Mouse (Mus musculus) forebrain, embryonic 10.5 days (tissue): ENCODE measurements around the gene Mroh2b. TPM values are rescaled to one million over a fixed set of nuclear protein-coding genes. Genes with fewer than 3 reads are reported as not detected.

Experiments used
- DNase-seq: peaks from one replicate; pipeline ENCODE4 v3.0.0-alpha.2; 2017; ENCODE audit warnings: low spot score; ENCODE audit errors: extremely low spot score
- H3K27ac ChIP-seq: fragments of 300-500 bp; sonication (generic); 2 replicates; pipeline ENCODE4 v1.5.1; 2016; ENCODE audit warnings: mild to moderate bottlenecking
- H3K27me3 ChIP-seq: fragments of 300-500 bp; sonication (generic); 2 replicates; pipeline ENCODE4 v1.6.1; 2016; ENCODE audit warnings: mild to moderate bottlenecking; ENCODE audit not compliant: poor library complexity, severe bottlenecking
- H3K36me3 ChIP-seq: fragments of 300-500 bp; sonication (generic); replicated peaks from 2 replicates; pipeline ENCODE4 v1.6.1; 2016; ENCODE audit warnings: mild to moderate bottlenecking, moderate library complexity
- H3K4me1 ChIP-seq: fragments of 300-500 bp; sonication (generic); 2 replicates; pipeline ENCODE4 v1.6.1; 2016
- H3K4me3 ChIP-seq: fragments of 300-500 bp; sonication (generic); 2 replicates; pipeline ENCODE4 v1.5.1; 2016; ENCODE audit warnings: mild to moderate bottlenecking, moderate library complexity
- H3K9me3 ChIP-seq: fragments of 300-500 bp; sonication (generic); 2 replicates; pipeline ENCODE4 v1.6.1; 2016; ENCODE audit warnings: mild to moderate bottlenecking, moderate library complexity
- WGBS: fragments of 180-500 bp; shearing (Covaris S2); methylation state at CpG from one replicate; pipeline ENCODE4 v1.1.7; 2016; 5-methylcytosine and 5-hydroxymethylcytosine counted together
- polyA plus RNA-seq: library from polyadenylated mRNA; unstranded; fragments of >200 nt; fragmentation: Nextera tagmentation; extraction: Ambion mirVana; gene quantifications from 2 replicates; pipeline ENCODE4 v1.2.1, GENCODE M21; 2016

Gene Mroh2b
- polyA plus RNA-seq, result not detected in 2 replicates

DNA sequence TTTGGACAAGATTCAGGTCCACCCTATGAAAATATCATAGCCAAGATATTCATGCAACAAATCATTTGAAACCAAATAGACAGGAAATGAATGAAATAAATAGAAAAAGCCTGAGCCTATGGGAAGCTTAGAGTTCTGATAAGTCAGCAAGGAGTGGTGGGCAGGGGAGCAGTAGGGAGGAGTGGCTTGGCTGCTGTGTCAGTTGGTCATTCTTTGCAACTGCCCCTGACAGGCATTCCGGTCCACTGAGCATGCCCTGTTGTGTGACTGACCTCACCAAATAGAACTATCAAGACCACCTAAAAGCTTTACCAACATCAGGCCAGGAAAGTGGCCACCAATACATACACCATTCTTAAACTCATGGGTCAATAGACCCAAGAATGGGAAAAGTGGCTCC, at the start of gene Mroh2b:
Gene Mroh2b, plus strand, starts transcription at position 301 of the 400 bp plus-strand sequence.
- H3K27me3 ChIP-seq, result no peaks in the 10 kb centered on the region
- H3K4me1 ChIP-seq, result peaks cover 5% of the 10 kb centered on the region; the same call in 1 of the 2 replicates
- no peaks in the 10 kb centered on the region for H3K9me3 ChIP-seq
- WGBS, result 90% methylated on average over 1 of the region's 1 CpGs
- no peak for DNase-seq
- H3K4me3 ChIP-seq, result no peak within 1 kb of the TSS
- no peaks in the 10 kb centered on the region for H3K36me3 ChIP-seq
- no peak within 1 kb of the TSS for H3K27ac ChIP-seq

DNA sequence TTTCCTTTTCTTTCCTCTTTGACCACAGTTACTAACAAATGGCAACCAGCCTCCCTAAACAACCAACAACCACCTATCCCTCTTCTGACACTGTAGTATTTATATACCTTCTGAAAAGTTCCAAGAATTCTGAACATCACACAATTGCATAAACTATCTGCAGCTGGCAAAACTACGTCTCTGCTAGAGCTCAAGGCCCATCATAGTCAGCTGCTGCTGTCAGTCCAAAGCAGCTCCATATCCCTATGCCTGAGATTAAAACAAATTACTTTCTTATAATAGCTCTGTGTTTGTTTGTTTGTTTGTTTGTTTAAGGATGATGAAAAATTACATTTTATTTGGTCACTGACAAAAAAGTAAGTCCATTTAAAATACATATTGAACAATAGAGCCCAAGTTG, 48.5 kb upstream of the Mroh2b start:
- 94% methylated on average over 1 of the region's 1 CpGs for whole genome bisulfite sequencing
- H3K4me1 ChIP-seq, result no peaks in the 10 kb centered on the region
- no peaks in the 10 kb centered on the region for H3K36me3 ChIP-seq
- H3K27ac ChIP-seq, result no peak overlapping the region
- H3K4me3 ChIP-seq, result no peak overlapping the region
- DNase-seq, result no peak
- H3K27me3 ChIP-seq, result no peaks in the 10 kb centered on the region
- H3K9me3 ChIP-seq, result no peaks in the 10 kb centered on the region

DNA sequence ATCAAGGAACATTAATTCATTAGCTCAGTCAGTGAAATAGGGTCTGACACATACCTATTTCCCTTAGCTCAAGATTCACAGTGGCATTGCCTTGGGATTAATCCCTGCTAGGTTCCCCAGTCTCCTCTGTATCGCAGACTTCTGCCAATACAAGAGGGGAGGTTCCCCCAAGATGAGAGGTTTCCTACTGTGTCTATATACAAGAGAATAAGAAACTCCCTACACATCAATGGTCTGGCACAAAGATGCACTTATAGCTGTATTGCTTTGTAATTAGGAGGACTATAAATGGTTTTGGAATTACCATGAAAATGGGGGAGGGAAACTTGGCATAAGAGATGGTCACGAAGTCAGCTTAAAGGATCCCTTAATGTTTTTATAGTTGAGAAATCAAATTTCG, 3.6 kb upstream of the Mroh2b start:
- WGBS, result 46% methylated on average over 3 of the region's 3 CpGs
- Histone ChIP-seq H3K4me3 (no peak overlapping the region), H3K36me3 (no peaks in the 10 kb centered on the region), H3K4me1 (peaks cover 5% of the 10 kb centered on the region; the same call in 1 of the 2 replicates), H3K27ac (no peak overlapping the region), H3K27me3 (no peaks in the 10 kb centered on the region), H3K9me3 (no peaks in the 10 kb centered on the region)
- DNase-seq, result no peak

DNA sequence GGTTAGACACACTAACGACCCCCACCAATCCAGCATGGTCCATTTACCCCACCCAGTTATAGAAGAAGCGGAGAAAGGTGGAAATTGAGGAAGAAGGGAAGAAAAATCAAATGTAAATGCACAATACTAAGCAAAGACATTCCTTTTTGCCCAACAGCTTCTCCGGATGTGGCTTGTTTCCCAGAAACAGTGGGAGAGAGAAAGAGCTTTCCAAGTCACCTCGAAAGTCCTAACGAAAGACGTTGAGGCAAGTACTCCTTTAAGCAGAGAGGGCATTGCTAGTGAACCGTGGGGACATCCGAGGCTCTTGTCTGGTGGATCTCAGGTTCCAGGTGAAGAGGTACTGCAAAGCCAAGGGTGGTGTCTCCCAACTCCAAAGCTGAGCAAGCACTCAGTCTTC, 36.2 kb downstream of the Mroh2b start:
- Histone ChIP-seq H3K9me3 (no peaks in the 10 kb centered on the region), H3K36me3 (no peaks in the 10 kb centered on the region), H3K4me1 (no peaks in the 10 kb centered on the region), H3K4me3 (no peak overlapping the region), H3K27me3 (no peaks in the 10 kb centered on the region), H3K27ac (no peak overlapping the region)
- no peak for DNase-seq
- 93% methylated on average over 8 of the region's 8 CpGs for WGBS

DNA sequence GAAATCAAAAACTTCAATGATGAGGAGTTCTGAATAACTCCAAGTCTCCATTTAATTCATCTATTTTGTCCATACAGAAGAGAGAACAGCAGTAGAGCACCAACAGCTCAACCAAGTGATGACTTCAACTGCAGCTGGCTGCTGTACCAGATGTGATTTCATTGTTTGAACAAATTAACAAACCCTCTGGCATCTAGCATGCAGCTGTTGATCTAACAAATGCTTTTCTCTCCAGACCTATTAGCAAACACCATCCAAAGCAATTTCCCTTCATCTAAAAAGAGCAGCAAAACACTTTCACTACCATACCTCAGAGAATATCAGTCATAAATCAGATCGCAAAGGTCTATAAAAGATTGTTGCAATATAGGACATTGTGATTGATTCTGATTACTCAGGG, 74.8 kb downstream of the Mroh2b start:
- WGBS, result 90% methylated on average over 1 of the region's 1 CpGs
- no peaks in the 10 kb centered on the region for H3K36me3 ChIP-seq
- no peaks in the 10 kb centered on the region for H3K9me3 ChIP-seq

DNA sequence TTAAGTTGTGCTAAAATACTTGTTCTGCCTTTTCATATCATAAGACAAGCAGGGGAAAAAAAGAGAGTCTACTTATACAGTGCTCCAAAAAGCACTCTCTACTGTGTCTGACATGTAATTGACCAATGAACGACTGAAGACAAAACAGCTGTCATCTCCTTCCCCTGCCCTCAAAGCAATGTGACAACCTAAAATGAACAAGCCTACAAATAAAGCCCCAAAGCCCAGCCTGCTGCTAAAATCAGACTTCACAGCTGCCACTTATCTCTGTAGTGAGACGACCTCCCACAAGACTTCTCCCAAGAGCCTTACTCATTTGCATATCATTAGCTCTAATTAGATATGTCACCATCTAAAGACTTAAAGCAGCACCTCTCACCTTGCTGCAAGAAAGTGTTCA, 104.4 kb downstream of the Mroh2b start:
- WGBS, result 58% methylated on average over 2 of the region's 2 CpGs
- no peaks in the 10 kb centered on the region for H3K9me3 ChIP-seq

More for the DNA sequence above, 74.8 kb downstream of the Mroh2b start:
- no peaks in the 10 kb centered on the region for H3K27me3 ChIP-seq
- no peak for DNase-seq
- H3K4me1 ChIP-seq, result no peaks in the 10 kb centered on the region
- H3K27ac ChIP-seq, result no peak overlapping the region
- no peak overlapping the region for H3K4me3 ChIP-seq

DNA sequence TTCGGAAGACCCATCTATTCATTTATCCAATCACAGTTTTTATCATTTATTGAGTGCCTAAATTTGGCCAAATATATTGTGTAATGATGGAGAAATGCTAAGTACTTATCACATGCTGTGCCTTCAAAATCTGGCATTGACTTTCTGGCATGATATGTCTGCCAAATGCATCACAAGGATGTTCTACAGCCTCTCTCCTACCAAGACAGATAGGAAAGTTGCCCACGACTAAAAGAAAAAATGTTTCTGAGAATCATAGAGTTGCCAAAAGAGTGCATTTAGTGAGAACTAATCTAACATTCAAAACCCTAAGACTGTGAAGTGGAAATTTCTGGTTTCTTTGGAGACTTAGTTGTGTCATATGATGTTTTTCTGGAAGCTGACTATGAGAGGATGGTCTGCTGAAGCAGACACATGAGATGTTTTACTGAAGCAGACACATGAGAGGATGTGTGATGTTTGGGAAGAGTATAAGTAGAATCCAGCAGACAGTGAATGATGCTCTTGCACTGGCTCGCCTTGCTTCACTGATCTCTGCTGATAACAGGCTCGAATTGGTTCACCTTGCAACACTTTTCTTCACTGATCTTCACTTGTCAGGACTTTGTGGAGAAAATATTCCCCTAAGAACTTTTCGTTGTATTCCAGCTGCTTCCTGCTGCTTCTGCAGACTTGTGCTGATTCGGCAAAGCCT, 105.1 kb downstream of the Mroh2b start:
- Histone ChIP-seq H3K27ac (no peak overlapping the region), H3K4me1 (no peaks in the 10 kb centered on the region), H3K9me3 (no peaks in the 10 kb centered on the region), H3K36me3 (no peaks in the 10 kb centered on the region), H3K4me3 (no peak overlapping the region), H3K27me3 (no peaks in the 10 kb centered on the region)
- no peak for DNase-seq
- WGBS, result 85% methylated on average over 6 of the region's 6 CpGs

More for the DNA sequence above, 104.4 kb downstream of the Mroh2b start:
- no peaks in the 10 kb centered on the region for H3K4me1 ChIP-seq
- no peak for DNase-seq
- H3K27ac ChIP-seq, result no peak overlapping the region
- no peaks in the 10 kb centered on the region for H3K36me3 ChIP-seq
- H3K4me3 ChIP-seq, result no peak overlapping the region
- H3K27me3 ChIP-seq, result no peaks in the 10 kb centered on the region

DNA sequence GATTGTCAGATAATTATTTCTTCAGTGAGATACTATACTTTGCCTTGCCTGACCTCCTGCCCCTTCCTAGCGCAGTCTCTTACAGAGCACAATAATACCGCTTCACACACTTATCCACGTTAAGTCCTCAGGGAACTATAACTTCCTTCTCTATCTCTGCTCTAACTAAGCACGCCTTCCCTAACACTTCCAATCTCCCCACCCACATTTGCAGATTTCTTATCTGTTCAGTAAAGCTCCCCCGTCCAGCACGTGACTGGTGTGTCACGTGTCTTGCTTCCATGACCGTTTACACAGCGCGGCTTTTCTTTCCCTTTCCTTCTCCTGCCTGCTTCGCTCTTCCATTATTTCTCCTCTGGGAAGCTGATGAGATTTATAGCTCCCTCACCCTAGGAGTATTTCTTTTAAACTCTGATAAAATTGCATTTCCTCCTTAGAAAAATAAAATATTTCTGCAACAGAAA, 111.1 kb downstream of the Mroh2b start:
- H3K4me1 ChIP-seq, result no peaks in the 10 kb centered on the region
- 87% methylated on average over 11 of the region's 11 CpGs for WGBS
- no peaks in the 10 kb centered on the region for H3K36me3 ChIP-seq
- no peak overlapping the region for H3K27ac ChIP-seq
- no peak overlapping the region for H3K4me3 ChIP-seq
- no peaks in the 10 kb centered on the region for H3K9me3 ChIP-seq
- DNase-seq, result no peak
- no peaks in the 10 kb centered on the region for H3K27me3 ChIP-seq

Other genes starting within 250 kb of the Mroh2b start
- gene C6, start 171.6 kb upstream of the Mroh2b start, polyA plus RNA-seq, result not detected in 2 replicates
- not detected in 2 replicates for gene C7, start 165.0 kb downstream of the Mroh2b start, polyA plus RNA-seq
- 0.84 and 1.2 TPM in 2 replicates for gene Card6, start 209.8 kb downstream of the Mroh2b start, polyA plus RNA-seq
- 465 and 478 TPM in 2 replicates for gene Rpl37, start 217.9 kb downstream of the Mroh2b start, polyA plus RNA-seq
- gene Prkaa1, start 245.1 kb downstream of the Mroh2b start, polyA plus RNA-seq, result 12.8 and 12.9 TPM in 2 replicates